Mouse (Mus musculus) cerebellum, postnatal 25 days (tissue): ENCODE data around the gene Cga.

ENCODE experiments used
- DNase-seq, 2 experiments: peaks; one replicate each; pipeline ENCODE4 v3.0.0; 2021; ENCODE audit warnings: mixed read lengths in 2 of 2

Cga gene

DNA sequence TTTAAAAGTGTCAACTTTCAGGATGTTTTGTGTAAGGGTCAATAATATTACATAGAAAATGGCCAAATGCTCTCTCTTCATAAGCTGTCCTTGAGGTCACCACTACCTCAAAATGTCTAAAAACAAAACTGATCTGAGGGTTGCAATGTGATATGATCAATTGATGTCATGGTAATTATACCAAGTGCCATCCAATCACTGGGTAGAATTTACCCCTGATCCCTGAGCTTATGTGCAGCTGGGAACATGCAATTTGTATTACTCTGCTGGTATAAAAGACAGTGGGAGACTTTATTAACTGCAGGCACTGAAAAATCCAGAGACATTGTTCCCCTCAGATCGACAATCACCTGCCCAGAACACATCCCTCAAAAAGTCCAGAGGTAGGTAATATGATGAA lies at the start of gene Cga:
TSS of gene Cga (plus strand) at position 301 of the 400 bp plus-strand sequence.
- no peak for DNase-seq

DNA sequence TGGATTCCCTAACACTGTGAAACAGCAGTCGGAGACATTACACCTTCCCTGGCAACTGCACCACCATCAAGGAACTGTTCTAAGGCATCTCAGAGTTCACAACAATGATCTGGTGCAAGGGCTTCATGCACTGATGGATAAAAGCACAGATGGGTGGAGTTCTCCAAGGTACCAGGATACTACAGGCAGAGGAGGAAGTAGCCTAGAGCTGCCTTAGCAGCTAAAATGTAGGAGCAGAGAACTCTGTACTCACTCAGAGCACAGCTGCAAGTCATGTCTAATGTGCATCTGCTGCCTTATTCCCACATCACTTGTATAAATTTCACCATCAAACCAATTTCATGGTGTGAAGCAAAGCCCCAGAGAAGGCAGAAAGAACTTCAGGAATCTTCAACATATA lies 49.7 kb upstream of the Cga start:
- DNase-seq, result no peak

DNA sequence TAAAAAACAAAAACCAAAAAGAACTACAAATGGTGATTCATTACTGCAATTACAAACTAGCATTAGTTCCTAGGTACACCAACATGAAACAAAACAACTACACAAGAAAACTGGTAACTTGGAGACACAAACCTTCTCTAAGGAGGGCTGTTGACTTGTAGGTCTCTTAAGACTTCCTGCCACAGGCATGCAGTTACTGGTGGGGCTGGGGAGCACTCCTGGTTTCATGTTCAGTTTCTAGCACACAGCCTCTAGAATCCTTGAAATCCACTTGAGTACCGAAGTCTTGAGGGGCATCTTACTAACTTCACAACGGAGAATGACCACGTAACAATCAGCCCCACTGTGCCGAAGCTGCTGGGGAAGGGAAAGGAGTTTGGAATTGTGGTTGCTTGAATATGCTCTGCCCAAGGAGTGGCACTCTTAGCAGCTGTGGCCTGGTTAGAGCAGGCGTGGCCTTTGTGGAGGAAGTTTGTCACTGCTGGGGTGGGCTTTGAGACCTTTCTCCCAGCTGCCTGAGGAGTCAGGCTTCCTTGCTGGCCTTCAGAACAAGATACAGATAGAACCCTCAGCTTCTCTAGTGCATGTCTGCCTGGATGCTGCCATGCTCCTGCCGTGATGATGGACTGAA lies 45.8 kb upstream of the Cga start:
- DNase-seq, result no peak

DNA sequence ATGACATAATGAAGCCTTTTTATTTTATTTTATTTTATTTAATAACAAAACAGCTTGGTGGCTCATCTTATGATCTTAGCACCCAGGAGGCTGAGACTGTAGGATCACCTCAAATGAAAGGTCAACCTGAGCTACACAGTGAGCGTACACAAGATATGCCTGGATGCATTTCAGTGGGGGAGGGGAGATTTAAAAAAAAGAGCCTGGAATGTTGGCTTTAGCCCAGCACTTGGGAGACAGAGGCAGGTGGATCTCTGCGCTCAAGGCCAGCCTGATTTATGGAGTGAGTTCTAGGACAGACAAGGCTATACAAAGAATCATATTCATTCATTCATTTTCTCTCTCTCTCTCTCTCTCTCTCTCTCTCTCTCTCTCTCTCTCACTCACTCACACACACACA lies 43.4 kb upstream of the Cga start:
- DNase-seq, result no peak

- DNase-seq, result peak in 1 of 2 experiments; percentile 48
Observed at GRCm38 (mm10) chr4:34852051-34852450, 41.5 kb upstream of the Cga start.

GRCm38 (mm10) chr4:34855966-34856365 lies 37.6 kb upstream of the Cga start:
- DNase-seq, result no peak

GRCm38 (mm10) chr4:34858903-34859302 lies 34.7 kb upstream of the Cga start:
- DNase-seq, result no peak

GRCm38 (mm10) chr4:34859416-34859815 lies 34.2 kb upstream of the Cga start:
- DNase-seq, result no peak

DNA sequence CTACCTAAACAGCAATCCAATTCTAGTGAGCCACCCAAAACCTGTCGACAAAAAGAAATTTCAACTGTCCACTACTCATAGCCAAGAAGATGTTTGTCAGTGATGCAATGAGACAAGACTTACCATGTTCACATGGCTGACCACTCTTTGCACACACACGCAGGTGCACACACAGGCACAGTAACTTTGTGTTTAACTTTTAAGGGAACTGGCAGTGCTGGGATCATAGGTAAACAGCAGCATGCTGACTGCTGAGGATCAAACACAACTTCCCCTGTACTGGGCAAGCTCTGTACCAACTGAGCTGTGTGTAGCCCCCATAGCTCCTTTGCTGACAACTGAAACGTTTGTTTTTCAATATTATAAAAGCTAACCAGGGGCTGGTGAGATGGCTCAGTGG lies 32.1 kb upstream of the Cga start:
- no peak for DNase-seq

GRCm38 (mm10) chr4:34869813-34870212 lies 23.8 kb upstream of the Cga start:
- no peak for DNase-seq

GRCm38 (mm10) chr4:34872896-34873495 lies 20.6 kb upstream of the Cga start:
- DNase-seq, result no peak

DNA sequence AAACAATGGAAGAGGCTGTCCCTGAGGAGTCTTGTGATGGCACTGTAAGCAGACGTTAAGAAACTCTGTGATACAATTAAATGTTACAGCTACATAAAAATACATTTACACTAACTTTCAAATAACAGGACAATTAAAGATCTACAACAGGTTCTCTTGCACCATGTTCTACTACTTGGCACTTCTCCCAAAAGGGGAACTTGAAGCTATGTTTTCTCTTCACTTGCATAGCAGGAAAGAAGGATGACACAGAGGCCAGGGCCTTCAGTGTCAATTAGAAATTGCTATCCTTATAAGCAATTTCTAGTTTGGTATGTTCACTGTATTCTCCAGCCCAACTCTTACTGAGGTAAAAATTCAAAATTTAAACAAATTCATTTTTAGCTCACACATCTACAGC lies 19.3 kb upstream of the Cga start:
- no peak for DNase-seq

DNA sequence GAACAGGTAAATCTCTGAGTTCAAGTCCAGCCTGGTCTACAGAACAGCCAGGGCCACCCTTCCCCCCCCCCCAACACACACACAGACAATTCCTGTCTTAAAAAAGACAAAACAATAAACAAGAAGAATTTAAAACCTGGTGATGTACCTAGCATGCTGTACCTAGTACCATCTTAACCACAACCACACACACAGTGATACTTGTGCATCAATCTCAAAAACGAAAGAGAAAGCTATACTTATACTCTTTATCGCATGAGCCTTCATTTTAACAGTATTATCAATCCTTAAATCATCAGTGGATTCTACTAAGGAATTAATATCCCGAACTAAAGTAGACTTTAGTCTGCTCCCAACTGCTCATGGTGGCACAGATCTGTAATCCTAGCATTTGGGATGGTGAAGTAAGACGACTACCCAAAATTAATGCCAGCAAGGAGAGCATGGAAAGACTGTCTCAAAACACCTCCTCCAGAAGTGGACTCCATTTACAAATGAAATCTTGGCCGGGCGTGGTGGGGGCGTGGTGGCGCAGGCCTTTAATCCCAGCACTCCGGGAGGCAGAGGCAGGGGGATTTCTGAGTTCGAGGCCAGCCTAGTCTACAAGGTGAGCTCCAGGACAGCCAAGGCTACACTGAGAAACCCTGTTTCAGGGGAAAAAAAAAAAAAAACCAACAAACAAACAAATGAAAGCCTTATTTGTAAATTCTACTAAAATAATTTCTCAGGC lies 12.5 kb upstream of the Cga start:
- no peak for DNase-seq

GRCm38 (mm10) chr4:34881851-34882250 lies 11.7 kb upstream of the Cga start:
- DNase-seq, result no peak

GRCm38 (mm10) chr4:34882291-34882769 lies 11.2 kb upstream of the Cga start:
- peak in 1 of 2 experiments; percentile 68 for DNase-seq

- peak; percentile 96 to 97 for DNase-seq
Observed at GRCm38 (mm10) chr4:34882818-34883217, 10.8 kb upstream of the Cga start, which contains the start of gene Zfp292. TSS of gene Zfp292 (minus strand) at chr4:34882960.

GRCm38 (mm10) chr4:34883366-34884029 lies 10.1 kb upstream of the Cga start:
- no peak for DNase-seq

DNA sequence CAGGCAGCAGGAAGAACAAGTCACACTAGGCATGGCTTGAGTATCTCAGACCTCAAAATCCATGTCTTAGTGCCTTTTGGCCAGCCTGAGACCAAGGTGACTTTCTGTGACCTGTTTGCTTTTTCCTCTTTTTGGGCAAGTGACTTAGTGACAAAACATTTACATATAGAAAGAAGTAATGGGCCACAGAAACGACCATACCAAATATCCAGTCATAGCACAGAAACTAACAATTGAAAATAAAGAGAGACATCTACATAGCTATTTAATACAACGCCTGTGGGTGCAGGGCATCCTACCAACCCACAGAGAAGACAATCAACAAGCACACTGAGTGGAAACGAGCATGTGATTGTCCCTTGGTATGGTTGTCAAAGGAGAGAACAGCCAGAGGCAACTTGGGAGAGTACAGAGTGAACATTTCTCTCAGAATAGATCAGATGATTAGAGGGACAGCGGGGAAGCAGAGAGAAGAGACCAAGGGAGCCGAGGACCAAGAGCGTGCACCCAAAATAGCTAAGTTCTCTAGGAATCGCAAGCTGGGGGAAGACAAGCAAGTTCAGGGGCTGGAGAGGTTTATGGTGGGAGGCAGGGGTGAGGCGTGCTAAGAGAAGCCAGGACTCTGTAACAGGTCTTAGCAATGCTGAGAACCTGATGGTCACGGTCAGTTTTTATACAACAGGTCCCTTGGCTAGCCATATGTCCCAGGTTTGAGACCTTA lies 7.8 kb upstream of the Cga start:
- no peak for DNase-seq

GRCm38 (mm10) chr4:34886490-34887111 lies 7.0 kb upstream of the Cga start:
- peak; percentile 78 to 80 for DNase-seq

DNA sequence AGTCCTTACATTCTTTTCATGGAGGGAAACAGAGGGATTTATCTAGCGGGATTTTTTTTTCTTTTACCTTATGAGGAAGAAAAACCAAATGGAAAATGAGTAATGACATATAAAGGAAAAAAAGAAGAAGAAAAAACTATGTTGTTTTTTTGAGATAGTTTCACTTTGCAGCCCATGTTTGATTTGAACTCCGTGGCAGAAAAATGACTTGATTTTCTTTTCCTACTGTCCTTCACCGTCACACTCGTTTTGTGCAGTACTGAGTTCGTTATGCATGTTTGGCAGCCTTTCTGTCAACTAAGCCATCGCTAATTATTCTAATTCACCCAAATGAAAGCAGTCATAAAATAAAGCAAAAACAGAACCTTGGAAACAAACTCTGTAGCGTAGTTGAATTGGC lies 6.3 kb upstream of the Cga start:
- no peak for DNase-seq

- no peak for DNase-seq
Observed at GRCm38 (mm10) chr4:34889101-34889811, 4.3 kb upstream of the Cga start.

DNA sequence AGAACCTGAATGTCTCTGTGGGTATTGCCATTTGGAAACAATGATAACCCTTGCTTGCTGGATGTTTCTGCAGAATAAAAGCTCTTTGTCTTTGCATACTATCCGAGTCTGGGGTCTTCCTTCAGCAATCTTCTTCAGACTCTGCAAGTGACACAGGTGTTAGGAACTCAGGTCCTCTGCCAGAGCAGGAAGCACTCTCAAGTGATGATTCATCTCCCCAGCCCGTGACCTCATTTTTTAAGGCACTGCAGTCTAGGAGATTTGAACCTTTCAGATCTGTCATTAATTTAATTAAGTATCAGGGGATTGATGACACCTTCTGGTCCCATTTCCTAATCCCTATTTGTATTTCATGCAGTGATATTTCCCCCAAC lies 3.8 kb upstream of the Cga start:
- DNase-seq, result no peak
